Mouse (Mus musculus): ENCODE measurements around the gene Msh2.
"Not testable (repeated sequence)": the region's sequence is repeated elsewhere in the genome, so short reads cannot be mapped to it uniquely, and the experiment has no call there.

Gene Msh2

GRCm38 (mm10) chr17:87671890-87672660, at the start of gene Msh2:
Gene Msh2, plus strand, starts transcription at chr17:87672330.
- DNase-seq (ENCODE audit: extremely low spot score, low read depth, low spot score) = peak; percentile 99

GRCm38 (mm10) chr17:87625510-87626086, 46.5 kb upstream of the Msh2 start:
- DNase-seq (ENCODE audit: extremely low spot score, low read depth, low spot score) = no peak

- DNase-seq (ENCODE audit: extremely low spot score, low read depth, low spot score) = no peak
These were observed 44.0 kb upstream of the Msh2 start for GRCm38 (mm10) chr17:87628144-87628543.

GRCm38 (mm10) chr17:87628706-87629105, 43.4 kb upstream of the Msh2 start:
- no peak for DNase-seq (ENCODE audit: extremely low spot score, low read depth, low spot score)

DNA sequence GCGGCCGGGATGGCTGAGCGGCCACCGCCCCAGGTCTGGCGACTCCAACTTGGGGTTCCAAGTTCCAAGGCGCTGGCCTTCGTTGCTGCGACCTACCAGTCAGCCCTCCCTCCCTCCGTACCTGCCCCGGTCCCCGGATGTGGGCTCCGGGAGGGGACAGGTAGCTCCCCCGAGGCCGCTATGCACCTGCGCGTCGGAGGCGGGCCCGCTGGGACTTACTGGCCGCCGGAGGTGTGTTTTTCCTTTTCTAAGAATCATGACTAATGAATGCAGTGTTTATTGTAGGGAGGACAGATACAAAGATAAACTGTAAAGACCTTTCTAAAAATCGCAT, 35.1 kb upstream of the Msh2 start:
- no peak for DNase-seq (ENCODE audit: extremely low spot score, low read depth, low spot score)

DNA sequence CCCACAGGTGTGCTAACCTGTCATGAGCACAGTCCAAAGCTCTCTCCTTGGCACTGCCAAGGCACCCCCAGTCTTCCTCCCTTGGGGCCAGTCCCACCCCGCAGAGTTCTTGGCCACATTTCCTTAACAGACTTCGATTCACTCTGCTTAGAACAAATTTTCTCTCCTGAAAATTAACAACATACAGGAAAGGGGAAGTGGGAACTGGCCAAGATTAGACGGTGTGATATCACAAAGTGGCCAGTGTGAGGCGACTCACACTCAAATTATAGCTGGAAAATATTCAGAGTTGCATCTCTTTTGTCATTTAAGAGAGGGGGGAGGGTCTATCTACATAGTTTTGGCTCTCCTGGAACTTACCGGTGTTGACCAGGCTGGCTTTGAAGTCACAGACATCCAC, 32.9 kb upstream of the Msh2 start:
- no peak for DNase-seq (ENCODE audit: extremely low spot score, low read depth, low spot score)

- DNase-seq (ENCODE audit: extremely low spot score, low read depth, low spot score) = no peak
These were observed 31.9 kb upstream of the Msh2 start for GRCm38 (mm10) chr17:87640272-87640671.

GRCm38 (mm10) chr17:87641006-87641405, 31.1 kb upstream of the Msh2 start:
- DNase-seq (ENCODE audit: extremely low spot score, low read depth, low spot score) = no peak

GRCm38 (mm10) chr17:87642744-87643143, 29.4 kb upstream of the Msh2 start:
- DNase-seq (ENCODE audit: extremely low spot score, low read depth, low spot score) = no peak

DNA sequence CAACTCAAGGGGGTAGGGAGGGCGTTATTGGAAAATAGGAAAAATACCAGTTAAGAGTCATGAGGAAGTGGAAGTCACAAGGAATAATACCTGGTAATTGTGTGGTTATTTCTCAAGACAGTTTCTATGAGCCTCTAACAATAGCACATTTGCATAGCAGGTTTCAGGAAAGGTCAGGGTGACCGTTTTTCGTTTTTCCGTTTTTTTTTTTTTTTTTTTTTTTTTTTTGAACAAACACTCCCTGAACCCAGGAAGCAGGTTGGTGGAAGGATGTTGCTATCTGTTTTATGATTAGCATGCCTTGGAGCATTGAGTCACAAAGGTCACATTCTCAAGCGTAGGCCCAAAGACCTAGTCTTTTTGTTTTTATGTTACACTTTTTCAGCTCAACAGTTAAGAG, 16.5 kb upstream of the Msh2 start:
- DNase-seq (ENCODE audit: extremely low spot score, low read depth, low spot score) = not testable (repeated sequence)

GRCm38 (mm10) chr17:87661958-87662573, 10.1 kb upstream of the Msh2 start:
- not testable (repeated sequence) for DNase-seq (ENCODE audit: extremely low spot score, low read depth, low spot score)

GRCm38 (mm10) chr17:87664238-87664637, 7.9 kb upstream of the Msh2 start:
- no peak for DNase-seq (ENCODE audit: extremely low spot score, low read depth, low spot score)

DNA sequence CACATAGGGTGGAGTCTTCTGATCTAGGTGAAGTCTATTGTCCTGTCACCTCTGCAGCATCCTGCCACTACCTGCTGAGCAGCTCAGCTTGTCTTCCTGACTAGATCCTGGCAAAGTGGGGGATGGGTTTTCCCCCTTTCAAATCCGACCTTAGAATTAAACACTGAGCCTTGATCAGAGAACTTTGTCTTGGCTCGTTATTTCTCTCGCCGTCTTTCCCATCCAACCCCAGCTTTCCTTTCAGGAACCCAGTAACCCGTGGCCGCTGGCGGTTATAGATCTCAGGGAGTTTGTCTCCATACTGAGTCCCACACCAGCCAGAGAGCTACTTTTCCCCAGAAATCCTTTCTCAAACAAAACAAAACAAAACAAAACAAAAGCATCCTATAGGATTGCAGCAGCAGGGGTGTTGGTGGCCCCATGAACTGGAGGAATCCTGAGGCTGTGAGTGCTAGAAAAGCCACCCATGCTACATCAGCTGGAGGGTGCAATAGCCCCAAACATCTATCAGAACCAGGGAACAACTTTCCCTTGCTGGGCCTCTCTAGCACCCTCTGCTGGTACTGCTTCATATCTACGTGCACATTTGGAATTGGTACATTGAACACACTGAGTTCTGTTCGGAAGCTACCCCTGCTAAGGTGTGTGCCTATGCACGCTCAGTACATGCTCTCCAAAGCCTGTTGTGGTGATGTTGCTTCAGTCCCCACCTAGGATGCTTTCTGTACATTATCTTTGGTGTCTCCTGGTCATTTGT, 6.9 kb upstream of the Msh2 start:
- peak; percentile 33 for DNase-seq (ENCODE audit: extremely low spot score, low read depth, low spot score)

DNA sequence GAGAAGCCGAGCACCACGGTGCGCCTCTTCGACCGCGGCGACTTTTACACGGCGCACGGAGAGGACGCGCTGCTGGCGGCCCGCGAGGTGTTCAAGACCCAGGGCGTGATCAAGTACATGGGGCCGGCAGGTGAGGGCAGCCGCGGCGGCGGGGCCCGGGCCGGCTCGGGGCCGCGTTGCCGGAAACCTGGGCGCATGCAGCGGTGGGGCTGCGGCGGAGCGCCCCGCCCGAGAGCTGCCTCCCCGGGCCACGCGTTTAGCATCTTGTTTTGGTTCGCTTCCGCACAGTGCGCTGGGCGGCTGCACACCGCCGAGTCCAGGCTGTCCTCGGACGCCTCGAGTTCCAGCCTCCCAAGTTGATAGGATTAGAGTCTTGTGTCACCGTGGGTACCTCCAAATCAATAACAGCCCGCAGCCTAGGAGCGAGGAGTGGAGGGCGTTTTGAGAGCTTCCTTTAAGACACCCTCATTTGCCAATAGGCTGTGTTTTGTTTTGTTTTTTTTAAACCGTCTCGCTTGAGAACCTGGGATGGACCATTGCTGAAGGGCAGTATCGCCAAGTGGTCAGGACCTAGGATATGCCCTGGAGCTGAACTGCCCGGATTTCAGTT, 652 bp downstream of the Msh2 start:
- no peak for DNase-seq (ENCODE audit: extremely low spot score, low read depth, low spot score)

DNA sequence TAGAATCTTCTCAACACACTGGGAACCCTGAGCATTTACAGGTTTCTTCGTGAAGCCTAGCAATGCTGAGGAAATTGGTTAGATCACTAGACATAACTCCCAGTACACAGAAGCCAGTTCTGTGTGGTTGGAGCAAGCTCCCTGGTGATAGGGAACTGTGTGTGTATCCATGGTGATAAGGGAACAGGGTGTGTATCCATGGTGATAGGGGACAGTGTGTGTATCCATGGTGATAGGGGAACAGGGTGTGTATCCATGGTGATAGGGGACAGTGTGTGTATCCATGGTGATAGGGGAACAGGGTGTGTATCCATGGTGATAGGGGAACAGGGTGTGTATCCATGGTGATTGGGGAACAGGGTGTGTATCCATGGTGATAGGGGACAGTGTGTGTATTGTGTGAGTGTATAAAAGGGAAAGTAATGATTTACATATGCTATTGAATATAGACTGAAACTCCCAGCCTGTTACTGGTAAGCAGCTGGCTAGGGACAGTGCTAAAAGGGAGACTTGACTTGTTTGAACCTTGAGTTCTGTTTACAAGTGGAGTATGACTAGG, 4.9 kb downstream of the Msh2 start:
- DNase-seq (ENCODE audit: extremely low spot score, low read depth, low spot score) = not testable (repeated sequence)

DNA sequence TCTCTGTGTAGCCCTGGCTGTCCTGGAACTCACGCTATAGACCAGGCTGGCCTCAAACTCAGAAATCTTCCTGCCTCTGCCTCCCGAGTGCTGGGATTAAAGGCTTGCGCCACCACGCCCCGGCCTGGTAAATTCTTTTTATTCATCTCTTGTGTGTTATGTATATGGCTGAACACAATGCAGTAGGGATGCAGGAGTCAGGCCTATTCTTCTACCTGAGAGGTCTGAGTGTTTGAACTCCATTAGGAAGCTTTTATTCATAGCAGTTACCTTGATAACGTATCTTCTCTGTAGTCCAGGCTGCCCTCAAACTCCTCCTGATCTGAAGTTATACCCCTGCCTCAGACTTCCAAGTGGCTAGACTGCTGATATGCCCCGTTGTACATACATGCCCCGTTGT, 5.5 kb downstream of the Msh2 start:
- DNase-seq (ENCODE audit: extremely low spot score, low read depth, low spot score) = no peak

DNA sequence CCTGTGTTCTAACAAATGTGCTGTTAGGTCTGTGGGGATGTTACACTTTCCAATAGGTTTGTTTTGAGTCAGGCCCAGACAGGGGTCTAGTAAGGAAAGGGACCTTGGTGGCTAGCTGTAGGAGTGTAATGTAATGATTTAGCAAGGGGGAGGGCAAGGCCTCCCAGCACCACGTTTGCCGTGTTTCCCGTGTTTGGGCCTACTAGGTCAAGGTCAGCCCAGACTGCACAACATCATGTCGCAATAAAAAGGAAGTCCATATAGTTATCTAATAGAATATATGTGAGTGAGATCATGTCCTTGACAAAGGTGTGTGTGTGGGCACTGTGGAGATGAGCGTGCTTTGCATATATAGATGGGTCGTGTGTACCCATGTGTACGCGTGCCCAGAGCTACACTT, 17.1 kb downstream of the Msh2 start:
- no peak for DNase-seq (ENCODE audit: extremely low spot score, low read depth, low spot score)

GRCm38 (mm10) chr17:87691958-87692357, 19.8 kb downstream of the Msh2 start:
- no peak for DNase-seq (ENCODE audit: extremely low spot score, low read depth, low spot score)

DNA sequence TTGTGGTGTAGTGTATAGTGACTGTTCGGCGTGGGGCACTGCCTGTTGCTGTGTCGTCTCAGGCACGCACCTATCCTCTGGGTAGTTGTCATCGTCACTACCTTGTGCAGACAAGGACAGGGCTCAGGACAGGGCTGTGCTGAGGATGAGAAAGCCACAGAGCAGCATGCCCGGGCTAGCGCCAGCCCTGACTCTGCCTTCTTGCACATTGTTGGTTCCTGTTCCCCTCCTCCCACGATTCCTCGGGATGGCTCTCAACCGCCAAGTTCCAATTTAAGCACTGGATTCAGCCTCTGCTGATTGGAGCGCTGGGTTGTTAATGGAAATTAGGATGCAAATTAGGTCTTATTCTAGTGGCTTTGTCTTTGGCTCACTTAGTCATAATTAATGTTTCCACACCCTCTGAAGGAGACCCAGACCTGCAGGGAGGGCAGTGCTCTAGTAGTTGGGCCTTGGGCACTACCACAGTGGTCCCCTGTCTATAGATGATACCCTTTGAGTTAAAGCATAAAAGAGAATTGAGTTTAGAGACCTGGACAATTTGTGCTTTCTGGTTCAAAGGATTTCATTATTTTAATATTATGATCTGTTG, 23.8 kb downstream of the Msh2 start:
- no peak for DNase-seq (ENCODE audit: extremely low spot score, low read depth, low spot score)

DNA sequence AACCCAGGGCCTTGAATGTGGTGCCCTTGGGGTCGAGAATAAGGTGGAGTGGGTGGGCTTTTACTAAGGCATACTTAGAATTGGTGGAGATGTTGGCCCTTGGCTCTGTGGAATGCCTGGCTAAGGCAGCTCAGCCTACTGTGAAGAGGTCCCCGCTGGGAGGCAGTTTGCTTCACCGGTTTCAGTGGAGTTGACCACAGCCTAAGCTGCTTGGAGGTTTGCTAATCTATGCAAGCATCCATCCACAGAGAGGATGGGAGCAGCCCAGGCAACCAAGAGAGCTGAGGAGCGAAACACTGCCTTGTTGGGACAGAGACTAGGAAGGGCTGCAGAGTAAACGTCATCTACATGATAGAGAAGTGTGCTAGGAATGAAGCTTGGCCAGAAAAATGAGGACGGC, 24.7 kb downstream of the Msh2 start:
- DNase-seq (ENCODE audit: extremely low spot score, low read depth, low spot score) = no peak

Measured in hindlimb bud, embryonic 11.5 days (tissue).